Mouse (Mus musculus) A20 (cell line): Measurements from ENCODE around the gene Fam167b.
"Not testable (repeated sequence)": the region's sequence is repeated elsewhere in the genome, so short reads cannot be mapped to it uniquely, and the experiment has no call there.

ENCODE experiments used
- DNase-seq: peaks from one replicate; pipeline ENCODE4 v3.0.0-alpha.2; 2011; ENCODE audit warnings: low read depth, low spot score

Fam167b gene

DNA sequence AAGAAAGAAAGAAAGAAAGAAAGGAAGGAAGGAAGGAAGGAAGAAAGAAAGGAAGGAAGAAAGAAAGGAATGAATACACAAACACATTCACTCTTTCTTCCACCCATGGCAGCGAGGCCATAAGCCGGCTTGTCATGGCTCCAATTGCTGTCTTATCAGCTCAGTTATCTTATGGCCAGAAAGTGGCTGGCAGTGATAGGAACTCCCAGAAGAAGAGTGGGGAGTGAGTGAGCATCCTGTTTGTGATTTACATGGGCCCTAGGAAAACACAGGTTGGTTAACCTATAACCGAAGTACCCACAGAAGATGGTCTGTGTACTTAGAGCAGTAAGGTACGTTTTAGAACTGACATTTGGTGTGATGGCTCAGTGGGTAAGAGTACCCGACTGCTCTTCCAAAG is 17.2 kb downstream of the Fam167b start:
- no peak for DNase-seq

DNA sequence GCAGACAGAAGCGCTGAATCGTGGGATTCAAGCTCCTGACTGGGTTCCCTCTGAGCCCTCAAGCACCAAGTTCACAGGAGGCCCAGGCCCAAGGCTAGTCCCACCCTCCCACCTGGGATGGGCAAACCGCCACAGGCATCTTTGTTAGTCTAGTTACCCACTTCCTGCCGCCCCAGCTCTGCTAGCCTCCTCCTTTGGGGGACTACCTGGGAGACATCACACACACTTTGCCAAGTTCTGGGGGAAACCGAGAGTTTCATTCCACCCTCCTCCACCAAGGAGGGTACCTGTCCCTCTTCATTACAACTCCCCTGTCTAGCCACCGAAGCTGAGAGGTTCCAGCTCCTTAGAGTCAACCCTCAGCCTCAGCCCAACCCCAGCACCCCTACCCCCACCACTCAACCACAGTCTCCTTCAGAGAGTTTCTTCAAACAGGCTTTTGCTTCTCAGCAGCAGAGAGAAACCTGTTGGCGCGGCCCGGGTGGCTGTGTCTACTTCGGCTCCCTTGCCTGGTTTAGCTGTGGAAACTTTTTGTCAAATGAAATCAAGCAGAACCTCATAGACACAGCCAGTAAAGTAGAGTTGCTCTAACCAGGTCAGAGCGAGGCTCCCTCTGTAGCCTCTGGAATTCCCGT is 19.9 kb downstream of the Fam167b start:
- DNase-seq, result no peak

DNA sequence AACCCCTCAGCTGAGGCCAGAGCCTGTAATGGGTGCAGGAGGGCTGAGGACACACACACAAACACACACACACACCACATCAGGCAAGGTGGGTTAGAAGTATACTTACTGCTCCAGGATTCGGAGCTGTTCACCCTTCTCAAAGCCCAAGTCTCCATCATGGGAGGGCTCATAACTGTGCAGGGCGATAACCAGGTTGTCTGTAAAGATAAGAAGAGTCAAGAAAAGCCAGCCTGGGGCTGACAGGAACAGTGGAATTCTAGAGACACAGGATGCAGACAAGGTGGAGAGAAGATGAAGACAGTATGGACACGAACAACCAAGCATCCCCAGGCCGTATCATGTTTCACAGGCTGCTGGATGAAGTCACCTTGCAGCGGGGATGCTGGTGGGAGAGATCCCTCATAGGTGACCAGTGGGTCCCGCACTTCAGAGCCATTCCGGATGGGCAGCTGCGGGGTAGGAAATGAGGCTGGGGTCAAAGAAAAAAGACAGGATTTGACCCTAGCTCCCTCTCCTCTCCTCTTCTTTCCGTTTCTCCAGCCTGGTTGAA is 21.0 kb downstream of the Fam167b start:
- no peak for DNase-seq

DNA sequence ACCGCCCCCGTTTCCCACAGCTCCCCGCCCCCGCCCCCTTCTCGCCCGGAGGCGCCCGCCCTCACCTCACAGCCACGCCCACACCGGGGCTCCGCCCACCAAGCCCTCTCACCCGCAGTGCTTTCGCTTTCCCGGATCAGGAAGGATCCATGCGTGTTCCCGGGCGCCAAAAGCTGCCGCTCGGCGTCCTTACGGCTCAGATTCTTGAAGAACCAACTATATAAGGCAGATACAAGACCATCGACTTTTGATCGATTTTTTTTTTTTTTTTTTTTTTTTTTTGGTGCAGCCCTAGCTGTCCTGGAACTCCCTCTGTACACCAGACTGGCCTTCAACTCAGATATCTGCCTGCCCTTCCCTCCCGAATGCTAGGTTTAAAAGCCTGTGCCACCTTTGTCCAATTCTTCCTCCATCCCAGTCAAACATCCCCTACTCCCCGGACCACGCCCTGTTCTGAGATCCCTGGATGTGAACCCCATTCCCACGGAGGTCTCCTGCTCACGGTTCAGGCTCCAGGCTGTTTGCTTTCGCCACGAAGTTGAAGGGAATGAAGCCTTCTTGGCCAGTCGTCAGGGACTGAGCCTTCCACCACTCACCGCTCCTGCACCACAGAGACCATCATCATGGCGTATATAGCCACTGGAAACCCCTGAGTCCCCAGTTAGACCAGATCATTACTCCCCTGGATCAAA is 21.7 kb downstream of the Fam167b start:
- peak; percentile 88 for DNase-seq

DNA sequence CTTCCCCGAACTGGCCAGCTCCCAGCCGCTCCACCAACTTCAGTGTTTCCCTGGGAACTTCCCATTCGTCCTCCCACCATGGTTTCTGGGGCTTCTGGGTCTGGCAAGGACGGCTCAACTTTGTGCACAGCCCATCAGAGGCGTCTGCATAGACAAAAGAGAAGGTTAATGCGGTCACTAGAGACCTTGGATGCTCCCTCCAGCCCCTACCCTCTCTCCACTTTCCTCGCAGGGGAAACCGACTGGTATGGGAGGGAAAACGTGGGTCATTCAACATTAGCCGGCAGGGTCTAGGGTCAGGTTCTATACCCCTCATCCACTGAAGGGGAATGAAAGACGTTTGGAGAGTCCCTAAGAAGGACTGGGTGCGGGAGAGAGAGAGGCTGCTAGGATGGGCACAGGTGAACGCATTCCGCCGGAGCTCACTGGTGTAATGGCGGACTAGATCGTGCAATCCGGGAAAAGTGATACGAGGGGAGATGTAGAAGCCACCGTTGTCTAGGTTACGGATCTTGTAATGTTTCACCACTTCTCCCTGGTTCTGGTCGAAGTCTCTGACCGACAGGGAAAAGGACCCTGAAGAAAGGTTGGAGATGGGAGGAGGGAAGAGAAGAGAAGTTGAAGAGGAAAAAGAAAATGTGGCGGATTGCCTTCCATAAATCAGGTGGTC is 22.4 kb downstream of the Fam167b start:
- no peak for DNase-seq

DNA sequence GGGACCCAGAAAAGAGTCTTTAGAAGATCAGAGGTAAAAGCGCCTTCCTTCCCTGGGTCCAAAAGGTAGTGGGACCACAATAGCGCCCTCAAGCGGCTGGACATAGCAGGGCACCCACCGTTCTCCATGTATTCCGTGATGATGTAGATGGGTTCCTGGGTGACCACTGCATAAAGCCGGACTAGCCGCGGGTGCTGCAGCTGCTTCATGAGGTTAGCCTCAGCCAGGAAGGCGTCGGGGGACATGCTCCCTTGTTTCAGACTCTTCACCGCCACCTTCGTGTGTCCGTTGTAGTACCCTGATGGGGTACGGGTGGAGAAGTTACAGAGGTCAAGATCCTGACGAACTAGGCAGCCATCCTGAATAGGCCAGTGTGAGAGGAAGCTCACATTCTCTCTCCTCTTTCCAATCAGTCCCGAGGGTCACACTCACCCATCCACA is 22.9 kb downstream of the Fam167b start:
- peak; percentile 70 for DNase-seq

DNA sequence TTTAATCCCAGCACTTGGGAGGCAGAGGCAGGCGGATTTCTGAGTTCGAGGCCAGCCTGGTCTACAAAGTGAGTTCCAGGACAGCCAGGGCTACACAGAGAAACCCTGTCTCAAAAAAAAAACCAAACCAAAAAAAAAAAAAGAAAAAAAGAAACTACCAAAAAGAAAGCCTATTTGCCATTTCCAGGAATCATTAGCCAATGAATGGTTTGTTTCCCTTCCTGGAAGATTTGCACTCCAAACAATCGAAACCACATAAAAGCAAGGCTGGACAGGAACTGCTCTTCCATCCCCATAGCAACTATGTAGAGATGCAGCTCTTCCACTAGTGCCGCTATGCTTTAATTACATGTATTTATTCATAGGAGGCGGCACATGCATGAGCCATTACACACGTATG is 23.8 kb downstream of the Fam167b start:
- not testable (repeated sequence) for DNase-seq

DNA sequence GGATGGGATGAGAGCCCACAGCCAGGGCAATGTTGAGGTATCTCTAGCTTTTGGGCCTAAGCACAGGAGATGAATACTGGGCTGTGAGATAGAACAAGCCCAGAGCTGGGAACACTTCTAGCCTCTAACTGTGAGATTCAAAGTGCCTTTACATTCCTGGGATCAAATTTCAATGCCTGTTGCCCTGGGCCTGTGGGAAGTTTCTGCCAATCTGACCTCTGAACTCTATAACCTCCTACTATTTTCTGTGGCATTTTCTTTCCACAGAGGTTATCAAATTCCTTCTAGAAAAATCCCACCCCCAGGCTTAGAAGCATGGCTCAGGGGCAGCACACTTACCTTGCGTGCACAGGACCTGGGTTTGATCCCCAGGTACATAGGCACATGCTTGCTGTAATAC is 28.1 kb downstream of the Fam167b start:
- no peak for DNase-seq

DNA sequence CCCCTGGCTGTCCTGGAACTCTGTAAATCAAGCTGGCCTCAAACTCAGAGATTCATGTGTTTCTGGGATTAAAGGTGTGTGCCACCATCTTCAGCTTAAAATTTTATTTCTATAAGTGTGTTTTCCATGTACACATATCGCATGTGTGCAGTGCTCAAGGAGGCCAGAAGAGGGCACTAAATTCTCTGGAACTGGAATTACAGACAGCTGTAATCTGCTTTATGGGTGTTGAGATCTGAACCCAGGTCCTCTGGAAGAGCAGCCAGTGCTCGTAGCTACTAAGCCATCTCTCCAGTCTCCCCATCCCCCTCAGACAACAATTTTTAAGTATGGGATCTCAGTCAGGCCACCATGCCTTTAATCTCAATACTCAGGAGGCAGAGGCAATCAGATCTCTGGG is 29.0 kb downstream of the Fam167b start:
- peak; percentile 61 for DNase-seq

DNA sequence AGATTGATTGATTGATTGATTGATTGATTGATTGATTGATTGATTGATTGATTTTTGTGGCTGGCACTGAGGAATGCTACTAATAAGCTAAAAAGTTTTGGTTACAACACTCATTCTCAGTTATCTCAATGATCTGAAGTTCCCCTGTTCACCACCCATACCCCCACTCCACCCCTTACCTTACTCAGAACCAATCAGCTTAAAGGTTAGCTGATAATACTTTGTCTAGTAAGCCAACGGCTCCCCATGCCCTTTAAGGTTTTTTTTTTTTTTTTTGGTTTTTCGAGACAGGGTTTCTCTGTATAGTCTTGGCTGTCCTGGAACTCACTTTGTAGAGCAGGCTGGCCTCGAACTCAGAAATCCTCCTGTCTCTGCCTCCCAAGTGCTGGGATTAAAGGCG is 30.7 kb downstream of the Fam167b start:
- DNase-seq, result not testable (repeated sequence)

DNA sequence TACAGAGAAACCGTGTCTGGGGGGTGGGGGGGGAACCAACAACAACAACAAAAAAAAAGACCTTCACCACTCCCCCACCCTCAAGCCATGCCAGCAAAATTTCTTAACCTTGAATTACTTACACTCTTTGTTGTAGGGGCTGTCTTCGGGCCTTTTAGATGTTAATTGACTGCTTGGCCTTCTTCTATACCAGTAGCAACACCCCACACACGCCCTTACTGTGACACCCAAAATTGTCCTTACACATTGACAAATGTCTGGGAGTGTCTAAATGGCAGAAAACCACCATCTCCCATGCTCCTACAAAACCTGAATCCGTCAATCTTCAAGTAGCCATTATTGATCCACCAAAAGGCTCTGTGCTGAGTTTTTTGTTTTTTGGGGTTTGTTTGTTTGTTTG is 34.2 kb downstream of the Fam167b start:
- DNase-seq, result no peak

DNA sequence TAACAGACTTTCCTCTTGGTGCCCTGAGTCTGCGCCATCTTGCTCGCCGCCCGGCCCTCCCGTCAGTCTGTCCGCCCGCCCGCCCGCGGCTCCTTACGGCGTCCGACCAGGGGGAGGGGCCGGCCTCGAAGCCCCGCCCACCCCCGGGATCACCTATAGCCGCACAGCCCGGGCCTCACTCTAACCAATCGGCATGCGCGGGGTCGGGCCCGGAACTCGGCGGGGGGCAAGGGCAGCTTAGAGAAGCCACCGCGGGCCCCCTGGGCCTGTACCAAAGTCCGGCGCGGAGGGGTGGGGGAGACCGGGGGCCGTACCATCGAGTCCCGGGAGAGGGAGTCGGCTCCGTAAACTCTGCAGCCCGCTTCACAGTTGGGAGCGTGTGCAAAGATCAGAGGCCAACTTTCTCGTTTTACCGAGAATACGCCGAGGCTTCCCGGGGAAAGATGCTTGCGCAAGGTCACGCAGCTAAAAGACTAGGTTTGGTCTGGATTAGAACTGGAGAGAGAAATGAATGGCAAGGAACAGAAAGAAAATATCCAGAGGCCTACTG is 35.7 kb downstream of the Fam167b start, which contains the start of gene Hdac1:
Hdac1 (minus strand) TSS at position 122 of the 550 bp plus-strand sequence.
- peak; percentile 99 for DNase-seq

DNA sequence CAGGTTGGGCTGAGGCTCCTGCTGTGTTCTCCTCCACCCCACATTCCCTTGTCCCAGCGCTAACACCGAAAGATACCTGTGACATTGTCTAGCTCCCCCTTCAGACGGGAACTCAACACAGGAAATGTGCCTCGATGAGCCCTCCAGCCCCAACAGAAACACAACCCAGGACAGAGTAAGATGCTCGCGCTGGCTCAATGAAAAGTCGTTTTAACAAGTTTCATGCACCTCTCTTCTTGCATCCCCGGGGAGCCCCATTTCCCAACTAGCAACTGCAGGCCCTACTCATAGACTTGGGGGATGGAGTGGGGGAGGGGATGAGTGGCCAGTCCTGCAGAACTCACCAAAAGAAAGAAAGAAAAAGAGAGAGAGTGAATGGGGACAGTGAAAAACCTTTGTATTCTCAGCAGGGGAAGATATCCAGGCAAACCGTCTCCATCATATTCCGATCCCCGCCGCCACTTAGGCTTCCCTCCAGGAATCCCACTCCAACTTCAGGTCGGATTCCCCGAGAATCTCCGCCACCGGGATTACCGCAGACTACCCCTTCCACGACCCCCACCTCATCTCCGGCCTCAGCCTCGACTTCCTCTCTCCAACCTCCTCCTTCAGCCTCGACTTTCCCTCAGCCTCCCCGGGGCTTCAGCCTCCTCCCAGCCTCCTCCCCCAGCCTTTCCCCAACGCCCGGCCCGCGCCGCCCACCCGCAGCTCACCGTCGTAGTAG is 36.3 kb downstream of the Fam167b start:
- peak; percentile 71 for DNase-seq

DNA sequence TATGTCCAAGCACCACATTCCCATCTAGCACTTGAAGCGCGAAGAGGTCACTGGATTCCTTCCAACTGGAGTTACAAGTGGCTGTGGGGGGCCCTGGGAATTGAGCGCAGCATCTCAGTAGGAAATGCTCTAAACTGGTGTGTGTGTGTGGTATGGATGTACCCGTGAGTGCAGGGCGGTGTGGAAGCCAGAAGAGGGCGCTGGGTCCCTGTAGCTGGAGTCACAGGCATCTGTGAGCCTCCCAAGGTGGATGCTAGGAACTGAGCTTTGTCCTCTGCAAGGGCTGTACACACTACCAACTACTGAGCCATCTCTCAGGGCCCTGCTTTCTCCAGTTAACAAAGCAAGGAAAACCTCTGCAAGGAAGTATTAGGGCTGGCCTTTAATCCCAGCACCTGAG is 38.3 kb downstream of the Fam167b start:
- peak; percentile 68 for DNase-seq

DNA sequence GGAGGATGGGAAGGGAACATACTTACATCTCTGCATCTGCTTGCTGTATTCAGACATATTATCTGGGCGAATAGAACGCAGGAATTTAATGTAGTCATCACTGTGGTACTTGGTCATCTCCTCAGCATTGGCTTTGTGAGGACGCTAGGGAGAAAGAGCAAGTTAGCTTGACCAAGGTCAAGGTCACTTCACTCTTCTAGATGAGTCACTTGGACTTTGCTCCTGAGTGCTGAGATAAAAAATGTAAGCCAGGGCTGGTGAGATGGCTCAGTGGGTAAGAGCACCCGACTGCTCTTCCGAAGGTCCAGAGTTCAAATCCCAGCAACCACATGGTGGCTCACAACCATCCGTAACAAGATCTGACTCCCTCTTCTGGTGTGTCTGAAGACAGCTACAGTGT is 49.4 kb downstream of the Fam167b start:
- DNase-seq, result not testable (repeated sequence)
